Mouse (Mus musculus): Measurements from ENCODE around the gene Hspa1b. TPM values are rescaled to one million over a fixed set of nuclear protein-coding genes. Genes with fewer than 3 reads are reported as not detected.
"Not testable (repeated sequence)": the region's sequence is repeated elsewhere in the genome, so short reads cannot be mapped to it uniquely, and the experiment has no call there.

The Hspa1b gene
- polyA plus RNA-seq, 1 experiment from 2014 or later = 0.80 TPM

DNA sequence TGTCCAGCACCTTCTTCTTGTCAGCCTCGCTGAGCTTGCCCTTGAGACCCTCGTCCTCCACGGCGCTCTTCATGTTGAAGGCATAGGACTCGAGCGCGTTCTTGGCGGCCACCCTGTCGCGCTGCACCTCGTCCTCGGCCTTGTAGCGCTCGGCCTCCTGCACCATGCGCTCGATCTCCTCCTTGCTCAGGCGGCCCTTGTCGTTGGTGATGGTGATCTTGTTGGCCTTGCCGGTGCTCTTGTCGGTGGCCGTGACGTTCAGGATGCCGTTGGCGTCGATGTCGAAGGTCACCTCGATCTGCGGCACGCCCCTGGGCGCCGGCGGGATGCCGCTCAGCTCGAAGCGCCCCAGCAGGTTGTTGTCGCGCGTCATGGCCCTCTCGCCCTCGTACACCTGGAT is 1.7 kb downstream of the Hspa1b start:
- 16% methylated on average over 29 of the region's 40 CpGs for WGBS
- ATAC-seq (ENCODE audit: low FRiP score, low TSS enrichment); H3K27ac ChIP-seq (ENCODE audit: low read length); H3K9ac ChIP-seq (replicated peaks; ENCODE audit: low read length); H3K27me3 ChIP-seq (ENCODE audit: insufficient read depth, low read length); H3K4me3 ChIP-seq (ENCODE audit: low read length); H3K9me3 ChIP-seq (ENCODE audit: low read length); H3K36me3 ChIP-seq (ENCODE audit: insufficient read depth, low read length): not testable (repeated sequence)
- peaks cover 17% of the 10 kb centered on the region for H3K4me1 ChIP-seq (ENCODE audit: insufficient read depth, low read length)
- 0 out of 2 replicates have a peak overlapping the region, but pooled peaks have one; percentile 4 for H3K4me2 ChIP-seq (replicated peaks; ENCODE audit: low read depth, low read length)

DNA sequence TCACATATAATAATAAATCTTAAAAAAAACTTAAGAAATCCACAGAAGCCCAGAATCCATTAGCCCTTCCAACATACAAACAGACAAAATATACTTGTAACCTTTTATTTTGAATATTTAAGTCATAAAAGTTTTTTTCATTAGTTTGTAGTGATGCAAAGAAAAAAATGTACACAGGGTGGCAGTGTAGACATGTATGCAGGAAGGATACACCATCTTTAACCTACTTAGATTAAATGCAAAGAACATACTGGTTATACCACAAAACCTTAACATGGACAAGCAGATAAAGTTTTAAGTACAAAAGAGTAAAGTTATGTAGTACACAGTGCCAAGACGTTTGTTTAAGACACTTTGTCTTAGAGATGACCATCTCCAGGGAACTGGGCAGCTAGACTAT is 2.7 kb downstream of the Hspa1b start:
- Histone ChIP-seq H3K27me3 (ENCODE audit: insufficient read depth, low read length) (no peaks in the 10 kb centered on the region), H3K4me2 (replicated peaks; ENCODE audit: low read depth, low read length) (no peak overlapping the region), H3K4me1 (ENCODE audit: insufficient read depth, low read length) (peaks cover 13% of the 10 kb centered on the region), H3K9me3 (ENCODE audit: low read length) (no peaks in the 10 kb centered on the region), H3K36me3 (ENCODE audit: insufficient read depth, low read length) (no peaks in the 10 kb centered on the region), H3K27ac (ENCODE audit: low read length) (no peak overlapping the region), H3K4me3 (ENCODE audit: low read length) (no peak overlapping the region), H3K9ac (replicated peaks; ENCODE audit: low read length) (no peak overlapping the region)
- WGBS = 44% methylated on average over 1 of the region's 1 CpGs
- no peak for ATAC-seq (ENCODE audit: low FRiP score, low TSS enrichment)

GRCm38 (mm10) chr17:34955884-34956283 is 3.2 kb downstream of the Hspa1b start:
- no peak overlapping the region for H3K9ac ChIP-seq (replicated peaks; ENCODE audit: low read length)
- no peak overlapping the region for H3K4me2 ChIP-seq (replicated peaks; ENCODE audit: low read depth, low read length)
- H3K27me3 ChIP-seq (ENCODE audit: insufficient read depth, low read length) = no peaks in the 10 kb centered on the region
- WGBS = 84% methylated on average over 3 of the region's 3 CpGs
- H3K4me1 ChIP-seq (ENCODE audit: insufficient read depth, low read length) = peaks cover 11% of the 10 kb centered on the region
- peaks cover 3% of the 10 kb centered on the region; the same call in 1 of the 2 replicates for H3K36me3 ChIP-seq (ENCODE audit: insufficient read depth, low read length)
- no peak overlapping the region for H3K27ac ChIP-seq (ENCODE audit: low read length)
- no peak overlapping the region for H3K4me3 ChIP-seq (ENCODE audit: low read length)
- H3K9me3 ChIP-seq (ENCODE audit: low read length) = no peaks in the 10 kb centered on the region
- ATAC-seq (ENCODE audit: low FRiP score, low TSS enrichment) = no peak

DNA sequence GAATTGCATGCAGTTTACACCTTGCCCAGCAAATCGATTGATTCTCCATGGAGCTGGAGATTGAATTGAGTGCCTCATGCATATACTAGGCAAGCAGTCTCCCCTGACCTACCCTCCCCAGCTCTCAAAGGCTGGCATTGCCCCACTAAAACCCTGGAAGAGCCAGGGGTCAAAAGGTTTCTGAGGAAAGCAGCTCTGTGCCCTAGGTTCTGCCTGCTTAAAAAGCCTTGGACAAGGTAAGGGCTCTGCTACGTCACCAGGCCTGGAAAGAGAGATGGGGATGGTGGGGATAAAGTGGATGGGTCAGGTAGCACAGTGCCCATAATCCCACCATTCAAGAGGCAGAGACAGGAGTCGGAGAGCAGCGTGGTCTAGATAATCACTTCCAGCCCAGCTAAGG is 4.2 kb downstream of the Hspa1b start:
- H3K36me3 ChIP-seq (ENCODE audit: insufficient read depth, low read length) = peaks cover 13% of the 10 kb centered on the region
- no peak overlapping the region for H3K4me2 ChIP-seq (replicated peaks; ENCODE audit: low read depth, low read length)
- no peak overlapping the region for H3K4me3 ChIP-seq (ENCODE audit: low read length)
- no peaks in the 10 kb centered on the region for H3K9me3 ChIP-seq (ENCODE audit: low read length)
- peaks cover 9% of the 10 kb centered on the region for H3K4me1 ChIP-seq (ENCODE audit: insufficient read depth, low read length)
- ATAC-seq (ENCODE audit: low FRiP score, low TSS enrichment) = no peak
- WGBS = 83% methylated on average over 4 of the region's 4 CpGs
- no peaks in the 10 kb centered on the region for H3K27me3 ChIP-seq (ENCODE audit: insufficient read depth, low read length)
- H3K9ac ChIP-seq (replicated peaks; ENCODE audit: low read length) = no peak overlapping the region
- no peak overlapping the region for H3K27ac ChIP-seq (ENCODE audit: low read length)

DNA sequence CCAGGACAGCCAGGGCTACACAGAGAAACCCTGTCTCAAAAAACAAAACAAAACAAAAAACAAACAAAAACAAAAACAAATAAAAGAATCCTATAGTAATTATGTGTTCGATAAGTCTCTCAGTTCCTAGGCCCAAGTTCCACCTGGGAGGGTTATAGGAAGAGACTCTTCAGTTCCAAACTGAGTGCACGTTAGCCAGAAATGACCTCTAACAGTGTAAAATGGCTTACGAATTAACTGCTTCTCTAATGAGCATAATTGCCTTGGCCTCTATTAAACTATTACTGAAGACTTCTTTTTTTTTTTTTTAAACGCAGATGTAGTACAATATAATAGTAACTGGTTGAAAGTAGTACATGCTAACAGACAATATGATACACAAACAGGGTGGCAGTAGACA is 5.1 kb downstream of the Hspa1b start:
- ATAC-seq (ENCODE audit: low FRiP score, low TSS enrichment) = no peak
- 78% methylated on average over 4 of the region's 4 CpGs for WGBS
- no peak overlapping the region for H3K27ac ChIP-seq (ENCODE audit: low read length)
- H3K9me3 ChIP-seq (ENCODE audit: low read length) = no peaks in the 10 kb centered on the region
- peaks cover 9% of the 10 kb centered on the region for H3K4me1 ChIP-seq (ENCODE audit: insufficient read depth, low read length)
- peaks cover 19% of the 10 kb centered on the region for H3K36me3 ChIP-seq (ENCODE audit: insufficient read depth, low read length)
- no peak overlapping the region for H3K4me2 ChIP-seq (replicated peaks; ENCODE audit: low read depth, low read length)
- H3K27me3 ChIP-seq (ENCODE audit: insufficient read depth, low read length) = no peaks in the 10 kb centered on the region
- no peak overlapping the region for H3K4me3 ChIP-seq (ENCODE audit: low read length)
- no peak overlapping the region for H3K9ac ChIP-seq (replicated peaks; ENCODE audit: low read length)

- Histone ChIP-seq H3K4me2 (replicated peaks; ENCODE audit: low read depth, low read length) (peak overlapping the region; percentile 71; the same call in 1 of the 2 replicates), H3K9me3 (ENCODE audit: low read length) (no peaks in the 10 kb centered on the region)
Measured at GRCm38 (mm10) chr17:34953258-34953657, 5.8 kb downstream of the Hspa1b start.

GRCm38 (mm10) chr17:34952378-34953040 is 6.5 kb downstream of the Hspa1b start:
- peaks cover 21% of the 10 kb centered on the region for H3K36me3 ChIP-seq (ENCODE audit: insufficient read depth, low read length)
- no peaks in the 10 kb centered on the region for H3K27me3 ChIP-seq (ENCODE audit: insufficient read depth, low read length)
- peak overlapping the region; percentile 88 for H3K4me3 ChIP-seq (ENCODE audit: low read length)
- peak overlapping the region; percentile 71 for H3K4me2 ChIP-seq (replicated peaks; ENCODE audit: low read depth, low read length)
- H3K9ac ChIP-seq (replicated peaks; ENCODE audit: low read length) = peak overlapping the region; percentile 96
- ATAC-seq (ENCODE audit: low FRiP score, low TSS enrichment) = peak; percentile 80
- peaks cover 9% of the 10 kb centered on the region for H3K4me1 ChIP-seq (ENCODE audit: insufficient read depth, low read length)
- 1% methylated on average over 23 of the region's 23 CpGs for WGBS
- peak overlapping the region; percentile 89 for H3K27ac ChIP-seq (ENCODE audit: low read length)
- H3K9me3 ChIP-seq (ENCODE audit: low read length) = no peaks in the 10 kb centered on the region

More at GRCm38 (mm10) chr17:34953258-34953657, 5.8 kb downstream of the Hspa1b start:
- Histone ChIP-seq H3K9ac (replicated peaks; ENCODE audit: low read length) (no peak overlapping the region; the same call in 1 of the 2 replicates), H3K4me3 (ENCODE audit: low read length) (no peak overlapping the region; the same call in 1 of the 2 replicates), H3K36me3 (ENCODE audit: insufficient read depth, low read length) (peaks cover 21% of the 10 kb centered on the region), H3K27me3 (ENCODE audit: insufficient read depth, low read length) (no peaks in the 10 kb centered on the region), H3K4me1 (ENCODE audit: insufficient read depth, low read length) (peaks cover 9% of the 10 kb centered on the region), H3K27ac (ENCODE audit: low read length) (no peak overlapping the region)
- WGBS = 86% methylated on average over 3 of the region's 3 CpGs
- ATAC-seq (ENCODE audit: low FRiP score, low TSS enrichment) = no peak

GRCm38 (mm10) chr17:34951636-34952377 is 7.2 kb downstream of the Hspa1b start:
- under 1% methylated on average over 29 of the region's 29 CpGs for WGBS
- Histone ChIP-seq H3K9ac (replicated peaks; ENCODE audit: low read length) (peak overlapping the region; percentile 96), H3K27me3 (ENCODE audit: insufficient read depth, low read length) (no peaks in the 10 kb centered on the region), H3K4me1 (ENCODE audit: insufficient read depth, low read length) (peaks cover 9% of the 10 kb centered on the region), H3K27ac (ENCODE audit: low read length) (peak overlapping the region; percentile 89), H3K36me3 (ENCODE audit: insufficient read depth, low read length) (peaks cover 21% of the 10 kb centered on the region), H3K9me3 (ENCODE audit: low read length) (no peaks in the 10 kb centered on the region), H3K4me2 (replicated peaks; ENCODE audit: low read depth, low read length) (peak overlapping the region; percentile 71), H3K4me3 (ENCODE audit: low read length) (peak overlapping the region; percentile 88)
- peak; percentile 24; the same call in 1 of the 2 replicates for ATAC-seq (ENCODE audit: low FRiP score, low TSS enrichment)

GRCm38 (mm10) chr17:34950514-34951455 is 8.3 kb downstream of the Hspa1b start:
- peak overlapping the region; percentile 71 for H3K4me2 ChIP-seq (replicated peaks; ENCODE audit: low read depth, low read length)
- peak overlapping the region; percentile 89 for H3K27ac ChIP-seq (ENCODE audit: low read length)
- H3K4me1 ChIP-seq (ENCODE audit: insufficient read depth, low read length) = peaks cover 9% of the 10 kb centered on the region
- no peak for ATAC-seq (ENCODE audit: low FRiP score, low TSS enrichment)
- WGBS = 16% methylated on average over 10 of the region's 10 CpGs
- H3K36me3 ChIP-seq (ENCODE audit: insufficient read depth, low read length) = peaks cover 21% of the 10 kb centered on the region
- no peaks in the 10 kb centered on the region for H3K9me3 ChIP-seq (ENCODE audit: low read length)
- H3K27me3 ChIP-seq (ENCODE audit: insufficient read depth, low read length) = no peaks in the 10 kb centered on the region
- H3K9ac ChIP-seq (replicated peaks; ENCODE audit: low read length) = peak overlapping the region; percentile 96
- peak overlapping the region; percentile 88 for H3K4me3 ChIP-seq (ENCODE audit: low read length)

Data from kidney, embryonic 16.5 days (tissue).